Mouse (Mus musculus) hindbrain, embryonic 11.5 days (tissue): Measurements from ENCODE around the gene Wwc1. TPM values are rescaled to one million over a fixed set of nuclear protein-coding genes. Genes with fewer than 3 reads are reported as not detected.
A peak's percentile ranks its signal among the peaks of the same experiment; 100 is the strongest.

ENCODE experiments used
- ATAC-seq: fragments of 200-750 bp; cut with Nextera tagmentation; 2 replicates; pipeline ENCODE4 v1.8.0; 2017; ENCODE audit warnings: mild to moderate bottlenecking, moderate TSS enrichment, moderate library complexity; ENCODE audit not compliant: low FRiP score
- DNase-seq: peaks from one replicate; pipeline ENCODE4 v3.0.0-alpha.2; 2015; ENCODE audit warnings: low spot score
- H3K27ac ChIP-seq: fragments of 300-500 bp; sonication (generic); 2 replicates; pipeline ENCODE4 v1.5.1; 2014; ENCODE audit warnings: mild to moderate bottlenecking, low read depth, low read length
- H3K27me3 ChIP-seq: fragments of 300-500 bp; sonication (generic); 2 replicates; pipeline ENCODE4 v1.6.1; 2014; ENCODE audit warnings: mild to moderate bottlenecking, low read length, moderate library complexity, mixed read lengths; ENCODE audit not compliant: control insufficient read depth, insufficient read depth
- H3K36me3 ChIP-seq: fragments of 300-500 bp; sonication (generic); 2 replicates; pipeline ENCODE4 v1.6.1; 2014; ENCODE audit warnings: mild to moderate bottlenecking, low read length, moderate library complexity, mixed read lengths; ENCODE audit not compliant: control insufficient read depth, insufficient read depth
- H3K4me1 ChIP-seq: fragments of 300-500 bp; sonication (generic); replicated peaks from 2 replicates; pipeline ENCODE4 v1.6.1; 2014; ENCODE audit warnings: low read length, mixed read lengths; ENCODE audit not compliant: control insufficient read depth, insufficient read depth
- H3K4me2 ChIP-seq: fragments of 300-500 bp; sonication (generic); replicated peaks from 2 replicates; pipeline ENCODE4 v1.6.1; 2014; ENCODE audit warnings: mild to moderate bottlenecking, low read depth, low read length
- H3K4me3 ChIP-seq: fragments of 300-500 bp; sonication (generic); 2 replicates; pipeline ENCODE4 v1.5.1; 2014; ENCODE audit warnings: low read depth, low read length
- H3K9ac ChIP-seq: fragments of 300-500 bp; sonication (generic); 2 replicates; pipeline ENCODE4 v1.6.1; 2014; ENCODE audit warnings: low read depth, low read length
- H3K9me3 ChIP-seq: fragments of 300-500 bp; sonication (generic); 2 replicates; pipeline ENCODE4 v1.6.1; 2016; ENCODE audit warnings: low read length; ENCODE audit not compliant: control insufficient read depth
- WGBS: fragments of 180-500 bp; shearing (Covaris S2); extraction: QIAGEN DNeasy Blood & Tissue Kit; methylation state at CpG from one replicate; pipeline ENCODE4 v1.1.7; 2014; 5-methylcytosine and 5-hydroxymethylcytosine counted together
- polyA plus RNA-seq: library from polyadenylated mRNA; unstranded; fragments of >200 nt; fragmentation: Nextera tagmentation; extraction: Ambion mirVana; gene quantifications from 2 replicates; pipeline ENCODE4 v1.2.1, GENCODE M21; 2014

Gene Wwc1
- polyA plus RNA-seq, 1 experiment from 2014 or later, result 7.0 TPM

DNA sequence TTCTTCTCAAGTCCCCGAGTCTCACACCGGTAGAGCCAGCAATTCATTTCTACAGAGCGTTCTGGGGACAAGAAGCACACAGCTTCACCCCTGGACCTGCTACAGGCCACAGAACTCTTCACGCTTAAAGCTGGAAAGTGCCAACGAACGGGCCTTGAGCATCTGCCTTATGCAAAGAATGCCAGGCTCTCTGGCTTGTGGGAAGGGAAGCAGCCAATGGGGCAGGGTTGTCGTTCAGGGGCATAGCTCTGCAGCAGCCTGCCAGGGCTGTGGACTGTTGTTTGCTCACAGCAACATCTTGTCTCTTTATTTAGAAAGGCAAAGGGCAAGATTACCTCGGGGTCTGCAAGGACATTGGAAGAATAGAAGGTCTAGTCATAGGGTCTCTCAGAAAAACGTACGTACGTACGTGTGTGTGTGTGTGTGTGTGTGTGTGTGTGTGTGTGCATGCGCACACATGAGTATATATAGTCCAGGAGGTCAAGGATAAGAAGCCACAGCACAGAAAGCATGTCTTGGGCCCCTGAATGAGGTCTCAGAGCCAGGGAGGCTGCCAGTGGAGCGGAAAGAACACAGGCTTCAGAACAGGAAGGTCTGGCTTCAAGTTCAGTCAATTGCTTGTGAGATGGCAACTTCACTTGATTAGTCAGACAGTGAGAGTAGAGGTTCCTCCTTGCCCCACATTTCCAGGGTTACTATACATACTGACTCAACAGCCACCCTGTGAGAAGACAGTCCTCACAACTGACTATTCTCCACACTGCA lies 48.0 kb downstream of the Wwc1 start:
- H3K4me2 ChIP-seq, result no peak overlapping the region
- H3K9me3 ChIP-seq, result no peaks in the 10 kb centered on the region
- no peak overlapping the region for H3K27ac ChIP-seq
- peaks cover 6% of the 10 kb centered on the region for H3K4me1 ChIP-seq
- no peak for DNase-seq
- 89% methylated on average over 14 of the region's 14 CpGs for WGBS
- no peak overlapping the region for H3K9ac ChIP-seq
- H3K27me3 ChIP-seq, result no peaks in the 10 kb centered on the region
- ATAC-seq, result no peak
- no peaks in the 10 kb centered on the region for H3K36me3 ChIP-seq
- no peak overlapping the region for H3K4me3 ChIP-seq

DNA sequence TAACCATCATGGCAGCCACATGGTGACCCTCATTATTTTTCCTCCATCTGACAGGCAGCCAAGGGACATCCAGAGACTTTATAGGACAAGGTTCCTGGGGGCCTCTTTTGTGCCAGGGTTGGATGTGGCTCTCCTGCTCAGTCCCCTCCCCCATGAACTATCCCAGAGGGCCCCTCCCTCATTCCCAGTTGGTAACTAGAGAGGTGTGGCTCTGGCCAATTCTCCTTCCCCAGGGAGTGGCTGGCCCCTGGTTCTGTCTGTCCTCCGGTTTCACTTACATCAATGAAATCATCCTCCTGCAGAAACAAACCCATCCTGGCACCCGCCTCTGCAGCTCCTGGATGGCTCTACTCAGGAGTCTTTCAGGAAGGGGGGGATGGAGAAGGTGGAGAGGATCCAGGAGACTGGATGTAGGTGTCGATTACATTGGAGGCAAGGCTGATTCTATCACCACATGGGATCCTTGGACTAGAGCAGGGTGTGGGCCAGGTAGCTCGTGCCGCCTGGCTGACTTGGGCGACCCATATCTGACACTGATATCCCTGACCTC lies 49.7 kb downstream of the Wwc1 start:
- Histone ChIP-seq H3K9ac (no peak overlapping the region), H3K9me3 (no peaks in the 10 kb centered on the region), H3K4me1 (peaks cover 6% of the 10 kb centered on the region), H3K4me2 (no peak overlapping the region), H3K36me3 (no peaks in the 10 kb centered on the region), H3K27me3 (no peaks in the 10 kb centered on the region), H3K4me3 (no peak overlapping the region), H3K27ac (no peak overlapping the region)
- DNase-seq (no peak), ATAC-seq (no peak)
- WGBS, result 82% methylated on average over 6 of the region's 6 CpGs

- no peak for ATAC-seq
- Histone ChIP-seq H3K4me3 (no peak overlapping the region), H3K27ac (no peak overlapping the region), H3K9ac (no peak overlapping the region), H3K9me3 (no peaks in the 10 kb centered on the region), H3K4me1 (peaks cover 2% of the 10 kb centered on the region; the same call in 1 of the 2 replicates), H3K27me3 (no peaks in the 10 kb centered on the region), H3K4me2 (no peak overlapping the region), H3K36me3 (no peaks in the 10 kb centered on the region)
- no peak for DNase-seq
- WGBS, result 93% methylated on average over 12 of the region's 12 CpGs
These were observed 51.9 kb downstream of the Wwc1 start for GRCm38 (mm10) chr11:35928453-35928852.

DNA sequence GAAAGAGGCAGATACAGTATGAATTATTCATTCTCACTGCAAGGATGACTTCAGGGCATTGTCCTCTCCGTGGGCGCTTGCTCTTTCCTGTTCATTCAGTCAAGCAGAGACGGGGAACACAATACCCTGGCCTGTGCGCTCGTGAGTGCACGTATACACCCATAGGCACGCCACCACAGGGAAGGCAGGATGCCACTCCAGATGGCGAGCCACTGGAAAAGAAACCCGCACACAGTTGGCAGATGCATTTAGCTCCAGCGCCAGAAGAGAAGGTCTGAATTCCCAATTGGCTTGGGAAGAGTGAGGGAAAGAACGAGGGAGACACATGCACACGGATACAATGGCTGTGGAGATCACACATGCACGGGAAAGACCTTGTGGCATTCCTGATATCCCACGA lies 53.0 kb downstream of the Wwc1 start:
- ATAC-seq (peak; percentile 83), DNase-seq (peak; percentile 59)
- H3K27me3 ChIP-seq, result no peaks in the 10 kb centered on the region
- H3K36me3 ChIP-seq, result no peaks in the 10 kb centered on the region
- H3K27ac ChIP-seq, result peak overlapping the region; percentile 67
- H3K9me3 ChIP-seq, result no peaks in the 10 kb centered on the region
- H3K4me3 ChIP-seq, result no peak overlapping the region
- H3K4me2 ChIP-seq, result no peak overlapping the region
- H3K9ac ChIP-seq, result no peak overlapping the region
- 0 out of 2 replicates have a peak, but pooled peaks cover 2% of the 10 kb centered on the region for H3K4me1 ChIP-seq
- 38% methylated on average over 14 of the region's 14 CpGs for WGBS

GRCm38 (mm10) chr11:35925592-35925991 lies 54.7 kb downstream of the Wwc1 start:
- H3K4me3 ChIP-seq, result no peak overlapping the region
- H3K4me1 ChIP-seq, result no peaks in the 10 kb centered on the region
- WGBS, result 79% methylated on average over 7 of the region's 7 CpGs
- H3K36me3 ChIP-seq, result no peaks in the 10 kb centered on the region
- H3K27ac ChIP-seq, result no peak overlapping the region
- H3K27me3 ChIP-seq, result no peaks in the 10 kb centered on the region
- H3K9me3 ChIP-seq, result no peaks in the 10 kb centered on the region
- H3K9ac ChIP-seq, result no peak overlapping the region
- ATAC-seq (no peak), DNase-seq (no peak)
- no peak overlapping the region for H3K4me2 ChIP-seq

GRCm38 (mm10) chr11:35922205-35922873 lies 58.0 kb downstream of the Wwc1 start:
- Histone ChIP-seq H3K4me1 (0 out of 2 replicates have a peak, but pooled peaks cover 2% of the 10 kb centered on the region), H3K27ac (no peak overlapping the region), H3K4me3 (no peak overlapping the region), H3K4me2 (no peak overlapping the region), H3K9ac (no peak overlapping the region), H3K27me3 (no peaks in the 10 kb centered on the region), H3K9me3 (no peaks in the 10 kb centered on the region), H3K36me3 (no peaks in the 10 kb centered on the region)
- ATAC-seq, result no peak
- WGBS, result 53% methylated on average over 12 of the region's 12 CpGs
- no peak for DNase-seq

DNA sequence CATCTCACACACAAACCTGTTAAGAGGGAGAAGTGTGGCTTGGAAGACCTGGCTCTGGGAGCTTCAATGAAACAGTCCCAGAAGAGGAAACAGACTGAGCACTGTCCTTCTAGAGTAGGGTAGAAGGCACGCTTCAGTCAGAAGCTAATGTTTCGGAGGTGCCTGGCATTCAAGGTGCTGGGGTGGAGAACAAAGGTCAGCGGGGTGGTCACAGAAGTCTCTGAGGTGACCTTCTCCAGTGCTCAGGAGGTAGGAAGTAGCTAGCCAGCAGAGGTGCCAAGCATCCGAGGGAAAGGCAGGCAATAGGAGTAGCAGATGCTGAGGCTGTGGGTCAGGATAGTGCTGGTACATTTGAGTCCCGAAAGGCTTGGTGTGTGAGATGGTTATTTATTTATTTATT lies 59.6 kb downstream of the Wwc1 start:
- H3K27ac ChIP-seq, result no peak overlapping the region
- no peak for ATAC-seq
- no peak overlapping the region for H3K9ac ChIP-seq
- DNase-seq, result no peak
- H3K4me3 ChIP-seq, result no peak overlapping the region
- 0 out of 2 replicates have a peak, but pooled peaks cover 2% of the 10 kb centered on the region for H3K4me1 ChIP-seq
- WGBS, result 80% methylated on average over 5 of the region's 5 CpGs
- no peaks in the 10 kb centered on the region for H3K9me3 ChIP-seq
- H3K4me2 ChIP-seq, result no peak overlapping the region
- no peaks in the 10 kb centered on the region for H3K36me3 ChIP-seq
- H3K27me3 ChIP-seq, result no peaks in the 10 kb centered on the region

DNA sequence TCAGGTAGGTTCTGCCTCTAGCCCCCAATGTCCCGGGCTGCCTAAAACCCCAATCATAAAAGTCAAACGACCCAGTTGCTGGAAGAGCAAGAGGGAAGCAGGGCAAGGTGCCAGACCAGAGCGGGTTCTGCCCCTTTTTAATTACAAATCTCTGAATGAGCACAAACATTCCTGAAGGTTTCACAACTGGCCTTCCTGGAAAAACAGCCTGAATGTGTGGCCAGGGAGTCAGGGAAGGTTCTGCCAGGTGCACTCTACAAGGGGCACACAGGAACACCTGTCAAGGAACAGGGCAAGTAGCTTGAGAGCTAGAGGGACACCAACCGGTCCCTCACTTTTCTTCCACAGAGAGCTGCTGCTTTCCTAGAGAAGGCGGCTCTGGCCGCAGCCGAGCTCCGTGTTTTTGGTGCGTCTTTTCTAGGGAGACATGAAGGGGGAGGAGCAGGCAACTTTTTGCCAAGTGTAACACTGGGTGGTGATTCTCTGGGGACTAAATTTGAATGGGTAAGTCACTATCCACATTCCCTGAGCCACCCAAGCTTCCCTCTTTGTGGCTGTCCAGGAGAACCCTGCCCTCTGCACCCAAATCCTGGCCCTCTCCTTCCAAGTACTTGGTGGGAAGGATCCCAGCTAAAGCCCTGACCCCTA lies 60.3 kb downstream of the Wwc1 start:
- Histone ChIP-seq H3K4me2 (no peak overlapping the region), H3K27ac (no peak overlapping the region), H3K9ac (0 out of 2 replicates have a peak overlapping the region, but pooled peaks have one; percentile 7), H3K4me1 (0 out of 2 replicates have a peak, but pooled peaks cover 2% of the 10 kb centered on the region), H3K27me3 (no peaks in the 10 kb centered on the region), H3K4me3 (no peak overlapping the region), H3K9me3 (no peaks in the 10 kb centered on the region), H3K36me3 (no peaks in the 10 kb centered on the region)
- DNase-seq, result no peak
- 74% methylated on average over 9 of the region's 9 CpGs for WGBS
- no peak for ATAC-seq
